ENCODE assay signal across 11 mouse cellular contexts in the genomic region with DNA sequence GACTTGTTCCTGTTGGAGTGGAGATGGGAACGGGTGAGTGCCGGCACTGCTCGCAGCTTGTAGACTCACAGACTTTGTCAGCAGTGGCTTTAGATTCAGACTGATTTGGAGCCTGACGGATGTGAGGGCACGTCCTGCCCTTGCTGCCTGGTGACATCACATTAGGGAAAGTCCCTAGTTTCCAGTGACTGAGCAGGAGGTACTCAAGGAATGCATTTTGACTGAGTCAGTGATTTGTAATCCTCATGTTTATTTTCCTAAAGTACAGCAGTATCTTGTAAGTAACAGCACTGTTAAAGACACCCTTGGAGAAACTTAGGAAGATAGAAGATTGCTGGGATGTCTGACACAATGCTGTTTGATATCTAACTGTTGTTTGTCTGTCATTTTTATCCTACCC.
DNase-seq lines count a peak whose midpoint lies in the region; ATAC-seq lines count a peak whose summit lies in the region.
"Had no signal": no experiment of that assay in that cellular context is flagged by ENCODE, and none has a peak within 500 bp of the region (broad histone marks: within the 10 kb centered on the region; RNA-seq: fewer than 3 reads in every experiment).

No protein-coding gene starts in this region.

- peak; percentile 11 for DNase-seq in embryonic facial prominence, embryonic 11.5 days (ENCODE audit: low spot score)
- no peak for DNase-seq in embryonic facial prominence, embryonic 10.5 days (ENCODE audit: low spot score)
- DNase-seq in adipocyte (ENCODE audit: low spot score) = peak; percentile 8
- peak; percentile 60 for DNase-seq in kidney, adult 9 months
- DNase-seq in retina, embryonic 14.5 days (ENCODE audit: low spot score) = peak; percentile 23
- no peak for DNase-seq in gastrocnemius, postnatal 36 days
- no peak for DNase-seq in adrenal gland, adult 8-10 months
- DNase-seq: liver, embryonic 13.5 days; right cerebral cortex, adult 18-20 months had no signal

- H3K4me3 ChIP-seq in embryonic facial prominence, embryonic 11.5 days (ENCODE audit: low read depth, low read length) = no peak overlapping the region
- H3K4me3 ChIP-seq in embryonic facial prominence, embryonic 10.5 days = no peak overlapping the region
- no peak overlapping the region for H3K4me3 ChIP-seq in forebrain, embryonic 16.5 days (replicated peaks; ENCODE audit: low read length)
- H3K4me3 ChIP-seq: heart, embryonic 10.5 days; liver, embryonic 13.5 days had no signal

- H3K9me3 ChIP-seq in embryonic facial prominence, embryonic 11.5 days (replicated peaks; ENCODE audit: control insufficient read depth, low read length) = no peaks in the 10 kb centered on the region
- no peaks in the 10 kb centered on the region for H3K9me3 ChIP-seq in embryonic facial prominence, embryonic 10.5 days
- H3K9me3 ChIP-seq in forebrain, embryonic 16.5 days (ENCODE audit: control insufficient read depth, low read length) = no peaks in the 10 kb centered on the region
- H3K9me3 ChIP-seq: heart, embryonic 10.5 days; liver, embryonic 13.5 days had no signal

- no peak overlapping the region for H3K27ac ChIP-seq in embryonic facial prominence, embryonic 11.5 days (replicated peaks; ENCODE audit: low read depth, low read length)
- H3K27ac ChIP-seq in embryonic facial prominence, embryonic 10.5 days (replicated peaks) = no peak overlapping the region
- no peak overlapping the region for H3K27ac ChIP-seq in forebrain, embryonic 16.5 days (ENCODE audit: low read length)
- H3K27ac ChIP-seq: heart, embryonic 10.5 days; liver, embryonic 13.5 days had no signal

- no peaks in the 10 kb centered on the region for H3K4me1 ChIP-seq in embryonic facial prominence, embryonic 11.5 days (ENCODE audit: control insufficient read depth, insufficient read depth, low read length)
- H3K4me1 ChIP-seq in embryonic facial prominence, embryonic 10.5 days = peaks cover 11% of the 10 kb centered on the region; the same call in 1 of the 2 replicates
- no peaks in the 10 kb centered on the region for H3K4me1 ChIP-seq in forebrain, embryonic 16.5 days (replicated peaks; ENCODE audit: control insufficient read depth, insufficient read depth, low read length)
- H3K4me1 ChIP-seq: liver, embryonic 13.5 days had no signal

- no peak overlapping the region for H3K4me2 ChIP-seq in embryonic facial prominence, embryonic 11.5 days (ENCODE audit: low read depth, low read length)
- H3K4me2 ChIP-seq in forebrain, embryonic 16.5 days (ENCODE audit: low read length) = no peak overlapping the region
- H3K4me2 ChIP-seq: liver, embryonic 13.5 days had no signal

- H3K9ac ChIP-seq in embryonic facial prominence, embryonic 11.5 days (replicated peaks; ENCODE audit: low read length) = no peak overlapping the region
- H3K9ac ChIP-seq in forebrain, embryonic 16.5 days (replicated peaks; ENCODE audit: low read depth, low read length) = no peak overlapping the region
- H3K9ac ChIP-seq: liver, embryonic 13.5 days had no signal

- 57% methylated on average over 5 of the region's 5 CpGs for WGBS in embryonic facial prominence, embryonic 11.5 days
- WGBS in embryonic facial prominence, embryonic 10.5 days = 50% methylated on average over 5 of the region's 5 CpGs
- 51% methylated on average over 5 of the region's 5 CpGs for WGBS in forebrain, embryonic 16.5 days

- H3K36me3 ChIP-seq in embryonic facial prominence, embryonic 11.5 days (replicated peaks; ENCODE audit: control insufficient read depth, insufficient read depth, low read depth, low read length) = no peaks in the 10 kb centered on the region
- H3K36me3 ChIP-seq in embryonic facial prominence, embryonic 10.5 days (replicated peaks) = no peaks in the 10 kb centered on the region
- no peaks in the 10 kb centered on the region for H3K36me3 ChIP-seq in forebrain, embryonic 16.5 days (ENCODE audit: control insufficient read depth, insufficient read depth)
- H3K36me3 ChIP-seq: heart, embryonic 10.5 days; liver, embryonic 13.5 days had no signal

- intact Hi-C loops in gastrocnemius, postnatal 36 days (cut with DNase I) = no loop called here

- ATAC-seq in embryonic facial prominence, embryonic 11.5 days (replicated peaks; ENCODE audit: insufficient number of reproducible peaks, low FRiP score, low TSS enrichment, low read depth) = no peak
- no peak for ATAC-seq in forebrain, embryonic 16.5 days

- no peaks in the 10 kb centered on the region for H3K27me3 ChIP-seq in embryonic facial prominence, embryonic 11.5 days (ENCODE audit: control insufficient read depth, insufficient read depth, low read length)
- no peaks in the 10 kb centered on the region for H3K27me3 ChIP-seq in embryonic facial prominence, embryonic 10.5 days (replicated peaks; ENCODE audit: low read depth, poor library complexity, severe bottlenecking)
- no peaks in the 10 kb centered on the region for H3K27me3 ChIP-seq in forebrain, embryonic 16.5 days (replicated peaks; ENCODE audit: control insufficient read depth, insufficient read depth, low read length)
- H3K27me3 ChIP-seq: liver, embryonic 13.5 days had no signal

Comparison
In these comparisons a context has a peak if more than half of its experiments do, and no peak if none do; other contexts are left out.
1. DNase-seq: peak in embryonic facial prominence, embryonic 11.5 days (single experiment), adipocyte (single experiment), kidney, adult 9 months (single experiment) and retina, embryonic 14.5 days (single experiment); none in embryonic facial prominence, embryonic 10.5 days (single experiment), gastrocnemius, postnatal 36 days (0 of 2) and adrenal gland, adult 8-10 months (single experiment).